Comparison of ENCODE assay signal across 8 mouse cellular contexts in the genomic region with DNA sequence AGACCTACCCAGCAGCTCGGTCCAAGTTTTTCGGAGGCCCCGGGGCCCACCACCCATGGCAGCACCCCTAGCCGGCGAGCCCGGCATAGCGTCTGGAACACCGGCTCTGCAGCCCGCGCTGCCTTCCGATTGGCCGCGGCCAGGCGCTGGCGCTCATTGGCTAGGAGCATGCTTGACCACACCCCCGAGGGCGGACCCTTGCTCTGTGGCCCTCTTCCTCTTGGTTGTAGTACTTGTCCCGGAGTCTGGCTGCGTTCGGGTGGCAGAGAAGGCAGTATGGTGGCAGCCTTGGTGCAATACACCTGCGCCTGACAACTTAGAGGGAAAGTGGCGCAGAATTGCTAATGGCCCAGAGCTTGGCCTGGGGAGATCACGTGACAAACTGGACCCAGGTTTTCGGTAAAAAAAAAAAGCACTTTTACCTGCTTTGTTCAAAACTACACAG. TPM values are rescaled to one million over a fixed set of nuclear protein-coding genes. Genes with fewer than 3 reads are reported as not detected.
DNase-seq lines count a peak whose midpoint lies in the region; ATAC-seq and TF ChIP-seq lines count a peak whose summit lies in the region.

Fanca (minus strand) TSS at position 110 of the 445 bp plus-strand sequence.

- ATAC-seq in forebrain, embryonic 11.5 days (replicated peaks; ENCODE audit: low FRiP score), result peak; percentile 100
- ATAC-seq in heart, embryonic 16.5 days (replicated peaks; ENCODE audit: extremely low read depth, insufficient read depth, low FRiP score), result peak; percentile 98
- peak; percentile 99 for ATAC-seq in liver, embryonic 15.5 days (ENCODE audit: insufficient read depth)
- peak; percentile 98 for ATAC-seq in neural tube, embryonic 12.5 days (ENCODE audit: low FRiP score, low read depth)

- H3K36me3 ChIP-seq in CH12.LX (replicated peaks in 1 of 2; ENCODE audit: control insufficient read depth in 1 of 2, insufficient read depth in 1 of 2, low read length in 1 of 2), result peaks cover 0 to 16% of the 10 kb centered on the region in 2 experiments
- H3K36me3 ChIP-seq in forebrain, embryonic 11.5 days (ENCODE audit: control insufficient read depth, insufficient read depth, low read length), result no peaks in the 10 kb centered on the region
- H3K36me3 ChIP-seq in heart, embryonic 16.5 days (ENCODE audit: control insufficient read depth, insufficient read depth), result no peaks in the 10 kb centered on the region
- H3K36me3 ChIP-seq in liver, embryonic 15.5 days (replicated peaks), result peaks cover 6% of the 10 kb centered on the region; the same call in 1 of the 2 replicates
- no peaks in the 10 kb centered on the region for H3K36me3 ChIP-seq in neural tube, embryonic 12.5 days

- TF ChIP-seq POLR2A in CH12.LX (IDR thresholded peaks at IDR 0.05; ENCODE audit: low read depth, low read length), result peak; percentile 96

- H3K9ac ChIP-seq in CH12.LX (ENCODE audit: insufficient read depth, low read depth), result peak within 1 kb of the TSS; percentile 53
- peak within 1 kb of the TSS; percentile 80 for H3K9ac ChIP-seq in forebrain, embryonic 11.5 days (ENCODE audit: low read length)
- peak within 1 kb of the TSS; percentile 78 for H3K9ac ChIP-seq in heart, embryonic 16.5 days (ENCODE audit: low read length)
- H3K9ac ChIP-seq in liver, embryonic 15.5 days, result peak within 1 kb of the TSS; percentile 66
- H3K9ac ChIP-seq in neural tube, embryonic 12.5 days, result peak within 1 kb of the TSS; percentile 64

- H3K4me3 ChIP-seq in CH12.LX (replicated peaks in 1 of 3; ENCODE audit: low read depth in 2 of 3, low read length in 2 of 3, poor library complexity in 1 of 3), result peak within 1 kb of the TSS; percentile 63 to 69 (median 69)
- peak within 1 kb of the TSS; percentile 59 for H3K4me3 ChIP-seq in forebrain, embryonic 11.5 days (ENCODE audit: low read depth, low read length)
- peak within 1 kb of the TSS; percentile 75 for H3K4me3 ChIP-seq in heart, embryonic 16.5 days (ENCODE audit: low read length)
- peak within 1 kb of the TSS; percentile 72 for H3K4me3 ChIP-seq in liver, embryonic 15.5 days (replicated peaks)
- peak within 1 kb of the TSS; percentile 57 for H3K4me3 ChIP-seq in neural tube, embryonic 12.5 days

- no peaks in the 10 kb centered on the region for H3K9me3 ChIP-seq in CH12.LX (replicated peaks; ENCODE audit: low read length)
- no peaks in the 10 kb centered on the region for H3K9me3 ChIP-seq in forebrain, embryonic 11.5 days (ENCODE audit: control insufficient read depth, low read length)
- H3K9me3 ChIP-seq in heart, embryonic 16.5 days (replicated peaks; ENCODE audit: control insufficient read depth, low read length), result no peaks in the 10 kb centered on the region
- no peaks in the 10 kb centered on the region for H3K9me3 ChIP-seq in liver, embryonic 15.5 days (replicated peaks)
- H3K9me3 ChIP-seq in neural tube, embryonic 12.5 days, result no peaks in the 10 kb centered on the region

- peak within 1 kb of the TSS; percentile 86 for H3K4me2 ChIP-seq in CH12.LX (ENCODE audit: insufficient read depth, low read depth, poor library complexity, severe bottlenecking)
- H3K4me2 ChIP-seq in forebrain, embryonic 11.5 days (ENCODE audit: low read depth, low read length, severe bottlenecking), result peak within 1 kb of the TSS; percentile 61
- peak within 1 kb of the TSS; percentile 88 for H3K4me2 ChIP-seq in heart, embryonic 16.5 days (ENCODE audit: low read depth, low read length)
- peak within 1 kb of the TSS; percentile 83 for H3K4me2 ChIP-seq in liver, embryonic 15.5 days
- peak within 1 kb of the TSS; percentile 80 for H3K4me2 ChIP-seq in neural tube, embryonic 12.5 days (replicated peaks)

- 0 out of 2 replicates have a peak, but pooled peaks cover 5% of the 10 kb centered on the region for H3K79me2 ChIP-seq in CH12.LX (replicated peaks; ENCODE audit: control insufficient read depth, extremely low read depth, insufficient read depth, poor library complexity, severe bottlenecking)

- peak; percentile 97 for DNase-seq in CH12.LX (ENCODE audit: extremely low read depth)
- peak; percentile 93 for DNase-seq in c-Kit-positive CD71-positive TER-119-negative erythroid progenitor cells, embryonic 14.5 days (ENCODE audit: low read depth)
- peak; percentile 99 for DNase-seq in forebrain, embryonic 11.5 days (ENCODE audit: low spot score)
- peak; percentile 97 to 98 for DNase-seq in kidney, postnatal 36 days
- peak; percentile 76 for DNase-seq in telencephalon, adult 2 months (ENCODE audit: low read depth, low spot score)

- TF ChIP-seq CTCF in CH12.LX (conservative IDR thresholded peaks at IDR 0.05 in 1 of 2, IDR thresholded peaks at IDR 0.05 in 1 of 2; ENCODE audit: low read depth in 2 of 2, low read length in 2 of 2), result peak in 1 of 2 experiments; percentile 34; a peak in 1 of 4 replicates

- TF ChIP-seq EP300 in CH12.LX (IDR thresholded peaks at IDR 0.05; ENCODE audit: low read length), result no peak

- in situ Hi-C loops in CH12.LX (cut with MboI; ENCODE audit: low pct_ligation_motif_present, low pct_unique_long_range_greater_than_20kb, low sequenced_read_pairs), result no loop called here

- H3K27me3 ChIP-seq in CH12.LX (replicated peaks), result peaks cover 4% of the 10 kb centered on the region
- H3K27me3 ChIP-seq in forebrain, embryonic 11.5 days (ENCODE audit: control insufficient read depth, insufficient read depth, low read length), result no peaks in the 10 kb centered on the region
- no peaks in the 10 kb centered on the region; the same call in 1 of the 2 replicates for H3K27me3 ChIP-seq in heart, embryonic 16.5 days (ENCODE audit: control insufficient read depth, insufficient read depth, low read length)
- H3K27me3 ChIP-seq in liver, embryonic 15.5 days, result peaks cover 9% of the 10 kb centered on the region; the same call in 1 of the 2 replicates
- H3K27me3 ChIP-seq in neural tube, embryonic 12.5 days (replicated peaks), result no peaks in the 10 kb centered on the region

- H3K27ac ChIP-seq in CH12.LX (ENCODE audit: insufficient read depth, low read depth), result no peak within 1 kb of the TSS; the same call in 1 of the 2 replicates
- 0 out of 2 replicates have a peak within 1 kb of the TSS, but pooled peaks have one; percentile 7 for H3K27ac ChIP-seq in forebrain, embryonic 11.5 days (ENCODE audit: low read depth, low read length)
- no peak within 1 kb of the TSS for H3K27ac ChIP-seq in heart, embryonic 16.5 days (ENCODE audit: low read length)
- H3K27ac ChIP-seq in liver, embryonic 15.5 days (replicated peaks), result peak within 1 kb of the TSS; percentile 69
- H3K27ac ChIP-seq in neural tube, embryonic 12.5 days, result no peak within 1 kb of the TSS

- peaks cover 4 to 17% of the 10 kb centered on the region in 2 experiments; a peak in 2 of 4 replicates for H3K4me1 ChIP-seq in CH12.LX (ENCODE audit: control insufficient read depth in 1 of 2, insufficient read depth in 2 of 2)
- H3K4me1 ChIP-seq in forebrain, embryonic 11.5 days (replicated peaks; ENCODE audit: control insufficient read depth, insufficient read depth, low read length), result 0 out of 2 replicates have a peak, but pooled peaks cover 2% of the 10 kb centered on the region
- H3K4me1 ChIP-seq in heart, embryonic 16.5 days (ENCODE audit: control insufficient read depth, insufficient read depth, low read length), result peaks cover 4% of the 10 kb centered on the region; the same call in 1 of the 2 replicates
- H3K4me1 ChIP-seq in liver, embryonic 15.5 days (replicated peaks), result peaks cover 25% of the 10 kb centered on the region
- peaks cover 15% of the 10 kb centered on the region for H3K4me1 ChIP-seq in neural tube, embryonic 12.5 days

- dilution Hi-C loops in CH12.LX (cut with MboI; ENCODE audit: extremely low pct_ligation_motif_present, extremely low pct_unique_long_range_greater_than_20kb, low sequenced_read_pairs), result no loop called here

- WGBS in forebrain, embryonic 11.5 days, result under 1% methylated on average over 24 of the region's 24 CpGs
- under 1% methylated on average over 24 of the region's 24 CpGs for WGBS in heart, embryonic 16.5 days
- under 1% methylated on average over 24 of the region's 24 CpGs for WGBS in liver, embryonic 15.5 days (ENCODE audit: insufficient replicate concordance)
- WGBS in neural tube, embryonic 12.5 days, result under 1% methylated on average over 24 of the region's 24 CpGs

- no peak for TF ChIP-seq RAD21 in CH12.LX (IDR thresholded peaks at IDR 0.05; ENCODE audit: low read depth, low read length)

TF ChIP-seq in CH12.LX, 34 proteins besides CTCF, POLR2A, EP300 and RAD21 (continues in another document):
- TF ChIP-seq MAFK (IDR thresholded peaks at IDR 0.05; ENCODE audit: insufficient replicate concordance, low read length) (no peak), NELFE (IDR thresholded peaks at IDR 0.05; ENCODE audit: low read depth, low read length) (peak; percentile 94), POLR2AphosphoS2 (IDR thresholded peaks at IDR 0.05; ENCODE audit: low read depth, low read length) (peak; percentile 77; the same call in 1 of the 2 replicates), JUN (IDR thresholded peaks at IDR 0.05; ENCODE audit: insufficient read depth, low read depth, low read length) (no peak), JUND (conservative IDR thresholded peaks at IDR 0.05; ENCODE audit: low read depth, low read length) (no peak), MXI1 (IDR thresholded peaks at IDR 0.05; ENCODE audit: low read depth, low read length) (peak; percentile 57; the same call in 1 of the 2 replicates), BHLHE40 (IDR thresholded peaks at IDR 0.05; ENCODE audit: low read depth, low read length) (peak; percentile 60), TBP (conservative IDR thresholded peaks at IDR 0.05; ENCODE audit: low read depth, low read length) (peak; percentile 64), ZMIZ1 (IDR thresholded peaks at IDR 0.05; ENCODE audit: low read depth, low read length) (peak; percentile 92), GABPA (IDR thresholded peaks at IDR 0.05; ENCODE audit: insufficient replicate concordance, low read depth, low read length) (no peak), ZNF384 (IDR thresholded peaks at IDR 0.05; ENCODE audit: low read depth, low read length) (0 out of 2 replicates have a peak, but pooled peaks have one; percentile 44), CHD2 (IDR thresholded peaks at IDR 0.05; ENCODE audit: low read length) (no peak), E2F4 (IDR thresholded peaks at IDR 0.05; ENCODE audit: insufficient replicate concordance, low read depth, low read length) (peak; percentile 87; the same call in 1 of the 2 replicates), USF2 (conservative IDR thresholded peaks at IDR 0.05; ENCODE audit: low read depth, low read length) (peak; percentile 71), ZC3H11A (IDR thresholded peaks at IDR 0.05; ENCODE audit: low read depth, low read length) (no peak)

RNA-seq across cellular contexts. Expression of gene Fanca, which starts in this region (rescaled TPM):
- total RNA-seq in CH12.LX (2012; rRNA removed), result 39.2 and 50.7 TPM in 2 replicates
- 21.9 and 26.7 TPM in 2 replicates for total RNA-seq in CH12.LX (2014; rRNA removed)
- polyA plus RNA-seq in CH12.LX (2012; ENCODE audit: insufficient read length, low read depth), result 57.8 and 60.6 TPM in 2 replicates
- polyA plus RNA-seq in forebrain, embryonic 11.5 days (2014; fragmentation: Nextera tagmentation; extraction: Ambion mirVana), result 46.5 and 48.6 TPM in 2 replicates
- polyA plus RNA-seq in heart, embryonic 16.5 days (2015; fragmentation: Nextera tagmentation; extraction: Ambion mirVana), result 15.4 and 16.0 TPM in 2 replicates
- polyA plus RNA-seq in liver, embryonic 15.5 days (2015; fragmentation: Nextera tagmentation; extraction: Ambion mirVana), result 15.5 and 16.7 TPM in 2 replicates
- 22.5 and 24.6 TPM in 2 replicates for polyA plus RNA-seq in neural tube, embryonic 12.5 days (2016; fragmentation: Nextera tagmentation; extraction: Ambion mirVana)

Comparison
In these comparisons a context has a peak if more than half of its experiments do, and no peak if none do; other contexts are left out.
1. H3K27ac ChIP-seq: peak in forebrain, embryonic 11.5 days (single experiment) and liver, embryonic 15.5 days (single experiment); none in CH12.LX (single experiment), heart, embryonic 16.5 days (single experiment) and neural tube, embryonic 12.5 days (single experiment).
2. Peak in every context shown above with its lines, with median percentiles within 50 percentile points of each other: DNase-seq, H3K4me2 ChIP-seq, H3K4me3 ChIP-seq, H3K9ac ChIP-seq and ATAC-seq.